Mouse (Mus musculus): Measurements from ENCODE around the gene AI854703. TPM values are rescaled to one million over a fixed set of nuclear protein-coding genes. Genes with fewer than 3 reads are reported as not detected.

Gene AI854703
- polyA plus RNA-seq, 1 experiment from 2014 or later, result 17.5 TPM

- Histone ChIP-seq H3K9me3 (ENCODE audit: control insufficient read depth, low read length) (no peaks in the 10 kb centered on the region), H3K4me2 (ENCODE audit: low read length) (peak overlapping the region; percentile 83), H3K36me3 (ENCODE audit: control insufficient read depth, insufficient read depth) (no peaks in the 10 kb centered on the region), H3K9ac (replicated peaks; ENCODE audit: low read depth, low read length) (peak overlapping the region; percentile 65), H3K4me1 (replicated peaks; ENCODE audit: control insufficient read depth, insufficient read depth, low read length) (peaks cover 22% of the 10 kb centered on the region), H3K27ac (ENCODE audit: low read length) (no peak overlapping the region), H3K27me3 (replicated peaks; ENCODE audit: control insufficient read depth, insufficient read depth, low read length) (peaks cover 9% of the 10 kb centered on the region), H3K4me3 (replicated peaks; ENCODE audit: low read length) (peak overlapping the region; percentile 54)
- 5% methylated on average over 54 of the region's 54 CpGs for WGBS
- ATAC-seq, result peak; percentile 79
Observed at GRCm38 (mm10) chr6:48628808-48629660, 2.5 kb downstream of the AI854703 start.

GRCm38 (mm10) chr6:48629661-48630034 is 3.1 kb downstream of the AI854703 start:
- peak; percentile 32 for ATAC-seq
- H3K9me3 ChIP-seq (ENCODE audit: control insufficient read depth, low read length), result no peaks in the 10 kb centered on the region
- H3K27ac ChIP-seq (ENCODE audit: low read length), result no peak overlapping the region
- 17% methylated on average over 13 of the region's 13 CpGs for WGBS
- peaks cover 9% of the 10 kb centered on the region for H3K27me3 ChIP-seq (replicated peaks; ENCODE audit: control insufficient read depth, insufficient read depth, low read length)
- peak overlapping the region; percentile 83 for H3K4me2 ChIP-seq (ENCODE audit: low read length)
- no peaks in the 10 kb centered on the region for H3K36me3 ChIP-seq (ENCODE audit: control insufficient read depth, insufficient read depth)
- peak overlapping the region; percentile 65 for H3K9ac ChIP-seq (replicated peaks; ENCODE audit: low read depth, low read length)
- H3K4me1 ChIP-seq (replicated peaks; ENCODE audit: control insufficient read depth, insufficient read depth, low read length), result peaks cover 22% of the 10 kb centered on the region
- peak overlapping the region; percentile 54 for H3K4me3 ChIP-seq (replicated peaks; ENCODE audit: low read length)

- Histone ChIP-seq H3K36me3 (ENCODE audit: control insufficient read depth, insufficient read depth) (no peaks in the 10 kb centered on the region), H3K4me3 (replicated peaks; ENCODE audit: low read length) (no peak overlapping the region), H3K27me3 (replicated peaks; ENCODE audit: control insufficient read depth, insufficient read depth, low read length) (peaks cover 9% of the 10 kb centered on the region), H3K4me2 (ENCODE audit: low read length) (no peak overlapping the region), H3K9ac (replicated peaks; ENCODE audit: low read depth, low read length) (no peak overlapping the region), H3K9me3 (ENCODE audit: control insufficient read depth, low read length) (no peaks in the 10 kb centered on the region), H3K4me1 (replicated peaks; ENCODE audit: control insufficient read depth, insufficient read depth, low read length) (peaks cover 22% of the 10 kb centered on the region), H3K27ac (ENCODE audit: low read length) (no peak overlapping the region)
- ATAC-seq, result no peak
- WGBS, result 81% methylated on average over 8 of the region's 8 CpGs
Observed at GRCm38 (mm10) chr6:48630831-48631230, 4.3 kb downstream of the AI854703 start.

GRCm38 (mm10) chr6:48635105-48635504 is 8.5 kb downstream of the AI854703 start:
- no peak overlapping the region for H3K9ac ChIP-seq (replicated peaks; ENCODE audit: low read depth, low read length)
- ATAC-seq, result no peak
- H3K27me3 ChIP-seq (replicated peaks; ENCODE audit: control insufficient read depth, insufficient read depth, low read length), result 0 out of 2 replicates have a peak, but pooled peaks cover 3% of the 10 kb centered on the region
- no peak overlapping the region for H3K4me2 ChIP-seq (ENCODE audit: low read length)
- H3K4me3 ChIP-seq (replicated peaks; ENCODE audit: low read length), result no peak overlapping the region
- H3K4me1 ChIP-seq (replicated peaks; ENCODE audit: control insufficient read depth, insufficient read depth, low read length), result no peaks in the 10 kb centered on the region; the same call in 1 of the 2 replicates
- WGBS, result 90% methylated on average over 2 of the region's 2 CpGs
- no peak overlapping the region for H3K27ac ChIP-seq (ENCODE audit: low read length)
- H3K36me3 ChIP-seq (ENCODE audit: control insufficient read depth, insufficient read depth), result no peaks in the 10 kb centered on the region
- no peaks in the 10 kb centered on the region for H3K9me3 ChIP-seq (ENCODE audit: control insufficient read depth, low read length)

GRCm38 (mm10) chr6:48636515-48636914 is 10.0 kb downstream of the AI854703 start:
- 54% methylated on average over 6 of the region's 6 CpGs for WGBS
- H3K4me2 ChIP-seq (ENCODE audit: low read length), result no peak overlapping the region
- H3K27ac ChIP-seq (ENCODE audit: low read length), result no peak overlapping the region
- no peak overlapping the region for H3K4me3 ChIP-seq (replicated peaks; ENCODE audit: low read length)
- ATAC-seq, result no peak
- H3K27me3 ChIP-seq (replicated peaks; ENCODE audit: control insufficient read depth, insufficient read depth, low read length), result no peaks in the 10 kb centered on the region
- no peaks in the 10 kb centered on the region for H3K9me3 ChIP-seq (ENCODE audit: control insufficient read depth, low read length)
- no peak overlapping the region for H3K9ac ChIP-seq (replicated peaks; ENCODE audit: low read depth, low read length)
- H3K4me1 ChIP-seq (replicated peaks; ENCODE audit: control insufficient read depth, insufficient read depth, low read length), result no peaks in the 10 kb centered on the region
- no peaks in the 10 kb centered on the region for H3K36me3 ChIP-seq (ENCODE audit: control insufficient read depth, insufficient read depth)

- Histone ChIP-seq H3K9ac (replicated peaks; ENCODE audit: low read depth, low read length) (no peak overlapping the region), H3K4me1 (replicated peaks; ENCODE audit: control insufficient read depth, insufficient read depth, low read length) (no peaks in the 10 kb centered on the region), H3K4me2 (ENCODE audit: low read length) (no peak overlapping the region), H3K27me3 (replicated peaks; ENCODE audit: control insufficient read depth, insufficient read depth, low read length) (no peaks in the 10 kb centered on the region), H3K9me3 (ENCODE audit: control insufficient read depth, low read length) (no peaks in the 10 kb centered on the region), H3K4me3 (replicated peaks; ENCODE audit: low read length) (no peak overlapping the region), H3K27ac (ENCODE audit: low read length) (no peak overlapping the region), H3K36me3 (ENCODE audit: control insufficient read depth, insufficient read depth) (no peaks in the 10 kb centered on the region)
- no peak for ATAC-seq
- 77% methylated on average over 6 of the region's 6 CpGs for WGBS
Observed at GRCm38 (mm10) chr6:48637811-48638500, 11.4 kb downstream of the AI854703 start.

GRCm38 (mm10) chr6:48638553-48638952 is 12.0 kb downstream of the AI854703 start:
- no peaks in the 10 kb centered on the region for H3K27me3 ChIP-seq (replicated peaks; ENCODE audit: control insufficient read depth, insufficient read depth, low read length)
- no peak for ATAC-seq
- WGBS, result 73% methylated on average over 2 of the region's 2 CpGs
- H3K4me2 ChIP-seq (ENCODE audit: low read length), result no peak overlapping the region
- H3K9ac ChIP-seq (replicated peaks; ENCODE audit: low read depth, low read length), result no peak overlapping the region
- no peak overlapping the region for H3K27ac ChIP-seq (ENCODE audit: low read length)
- no peaks in the 10 kb centered on the region for H3K4me1 ChIP-seq (replicated peaks; ENCODE audit: control insufficient read depth, insufficient read depth, low read length)
- no peak overlapping the region for H3K4me3 ChIP-seq (replicated peaks; ENCODE audit: low read length)
- H3K9me3 ChIP-seq (ENCODE audit: control insufficient read depth, low read length), result no peaks in the 10 kb centered on the region
- H3K36me3 ChIP-seq (ENCODE audit: control insufficient read depth, insufficient read depth), result no peaks in the 10 kb centered on the region

GRCm38 (mm10) chr6:48641391-48641790 is 14.8 kb downstream of the AI854703 start:
- Histone ChIP-seq H3K36me3 (ENCODE audit: control insufficient read depth, insufficient read depth) (no peaks in the 10 kb centered on the region), H3K9ac (replicated peaks; ENCODE audit: low read depth, low read length) (no peak overlapping the region), H3K4me2 (ENCODE audit: low read length) (no peak overlapping the region), H3K27ac (ENCODE audit: low read length) (no peak overlapping the region), H3K9me3 (ENCODE audit: control insufficient read depth, low read length) (no peaks in the 10 kb centered on the region), H3K4me1 (replicated peaks; ENCODE audit: control insufficient read depth, insufficient read depth, low read length) (no peaks in the 10 kb centered on the region), H3K27me3 (replicated peaks; ENCODE audit: control insufficient read depth, insufficient read depth, low read length) (no peaks in the 10 kb centered on the region), H3K4me3 (replicated peaks; ENCODE audit: low read length) (no peak overlapping the region)
- WGBS, result 80% methylated on average over 6 of the region's 6 CpGs
- no peak for ATAC-seq

GRCm38 (mm10) chr6:48642764-48643292 is 16.3 kb downstream of the AI854703 start:
- 18% methylated on average over 4 of the region's 4 CpGs for WGBS
- no peak overlapping the region for H3K4me2 ChIP-seq (ENCODE audit: low read length)
- ATAC-seq, result peak; percentile 43; the same call in 1 of the 2 replicates
- no peaks in the 10 kb centered on the region for H3K9me3 ChIP-seq (ENCODE audit: control insufficient read depth, low read length)
- H3K4me3 ChIP-seq (replicated peaks; ENCODE audit: low read length), result no peak overlapping the region
- no peaks in the 10 kb centered on the region for H3K4me1 ChIP-seq (replicated peaks; ENCODE audit: control insufficient read depth, insufficient read depth, low read length)
- H3K9ac ChIP-seq (replicated peaks; ENCODE audit: low read depth, low read length), result no peak overlapping the region
- H3K36me3 ChIP-seq (ENCODE audit: control insufficient read depth, insufficient read depth), result no peaks in the 10 kb centered on the region
- H3K27ac ChIP-seq (ENCODE audit: low read length), result no peak overlapping the region
- no peaks in the 10 kb centered on the region for H3K27me3 ChIP-seq (replicated peaks; ENCODE audit: control insufficient read depth, insufficient read depth, low read length)

Measured in forebrain, embryonic 16.5 days (tissue).